Mouse (Mus musculus): ENCODE results near the gene I0C0044D17Rik.
A peak's percentile ranks its signal among the peaks of the same experiment; 100 is the strongest.

Gene I0C0044D17Rik

GRCm38 (mm10) chr4:98826701-98827100, 3.1 kb upstream of the I0C0044D17Rik start:
- no peak for DNase-seq (ENCODE audit: low spot score)

GRCm38 (mm10) chr4:98823047-98823446, 593 bp downstream of the I0C0044D17Rik start:
- DNase-seq (ENCODE audit: low spot score), result no peak

DNA sequence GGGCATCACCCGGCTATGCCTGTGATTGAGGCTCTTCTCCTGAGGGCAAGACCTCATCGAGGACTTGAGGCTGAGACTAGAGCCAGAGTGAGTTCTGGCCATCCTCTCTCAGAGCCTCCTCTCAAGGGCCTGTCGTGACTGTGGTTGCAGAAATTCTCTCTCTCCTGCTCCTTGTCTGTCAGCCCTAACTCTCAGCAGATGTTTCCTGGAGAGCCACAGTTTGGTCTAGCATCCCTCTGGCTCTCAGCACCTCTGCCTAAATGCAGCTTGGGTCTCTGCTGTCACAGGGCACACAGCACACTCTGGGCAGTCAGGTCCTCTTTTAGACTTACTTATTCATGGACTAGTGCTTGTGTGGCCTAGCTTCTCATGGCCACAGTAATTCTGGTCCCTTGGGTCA, 1.2 kb downstream of the I0C0044D17Rik start:
- no peak for DNase-seq (ENCODE audit: low spot score)

DNA sequence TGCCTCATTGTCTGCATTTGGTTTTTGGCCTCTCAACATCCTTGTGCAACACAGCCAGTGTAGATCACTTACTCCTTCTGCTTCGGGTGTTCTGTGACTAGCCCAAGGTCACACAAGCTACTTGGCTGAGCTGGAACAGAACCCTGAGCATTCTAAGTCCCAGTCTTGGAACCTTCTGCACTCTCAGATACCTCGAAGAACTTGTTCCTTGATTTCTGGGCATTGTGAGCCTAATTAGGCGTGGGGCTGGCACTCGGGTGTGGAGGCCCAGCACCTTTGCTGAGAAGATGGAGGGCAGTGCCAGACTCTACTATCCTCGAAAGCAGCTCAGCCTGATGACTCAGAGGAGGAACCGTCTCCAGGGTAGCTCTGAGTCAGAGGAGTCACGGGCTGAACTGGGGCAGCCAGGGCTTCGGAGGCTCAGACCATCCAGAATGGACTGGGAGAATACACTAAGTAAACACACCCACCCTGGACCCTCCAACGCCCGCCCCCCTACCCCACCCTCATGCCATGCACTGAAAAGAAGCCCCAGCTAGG, 4.4 kb downstream of the I0C0044D17Rik start:
- peak; percentile 29 for DNase-seq (ENCODE audit: low spot score)

DNA sequence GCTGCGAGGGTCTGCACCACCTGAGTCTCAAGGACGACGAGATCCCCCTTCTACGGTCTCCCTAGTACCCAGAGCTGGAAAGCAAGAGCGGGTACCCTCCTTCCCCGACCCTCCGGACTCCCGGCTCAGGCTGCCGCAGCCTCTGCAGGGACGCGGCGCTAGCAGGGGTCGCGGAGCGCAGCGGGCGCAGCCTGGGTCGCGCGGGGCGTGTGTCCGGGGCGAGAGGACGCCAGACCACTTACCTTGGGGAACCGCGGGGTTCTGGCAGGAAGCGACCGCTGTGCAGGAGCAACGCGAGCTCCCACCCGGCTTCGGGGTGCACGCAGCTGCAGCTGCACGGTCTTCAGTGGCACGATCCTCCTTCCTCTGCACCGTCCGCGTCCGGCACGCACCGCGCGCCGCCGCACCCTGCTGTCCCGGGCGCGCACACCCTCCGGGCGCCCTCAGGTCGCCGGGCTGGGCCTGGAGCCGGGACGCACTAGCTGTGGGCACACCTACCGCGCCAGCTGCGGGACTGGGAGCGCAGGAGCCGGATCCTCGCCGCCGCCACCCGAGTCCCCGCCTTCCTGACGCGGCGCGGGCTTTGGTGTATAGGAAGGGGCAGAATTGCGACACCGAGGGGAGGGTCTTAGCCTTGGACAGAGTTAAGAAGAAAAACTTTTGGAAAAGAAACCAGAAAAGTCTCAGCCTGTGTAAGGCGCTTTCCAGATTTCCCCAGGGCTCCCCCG, 6.3 kb downstream of the I0C0044D17Rik start, which contains the start of gene Kank4:
Gene Kank4, minus strand, starts transcription at position 354 of the 728 bp plus-strand sequence.
- peak; percentile 59 for DNase-seq (ENCODE audit: low spot score)

- no peak for DNase-seq (ENCODE audit: low spot score)
These were observed 6.8 kb downstream of the I0C0044D17Rik start for GRCm38 (mm10) chr4:98816807-98817183.

GRCm38 (mm10) chr4:98806306-98806705, 17.3 kb downstream of the I0C0044D17Rik start:
- peak; percentile 38 for DNase-seq (ENCODE audit: low spot score)

GRCm38 (mm10) chr4:98805291-98806048, 18.2 kb downstream of the I0C0044D17Rik start:
- no peak for DNase-seq (ENCODE audit: low spot score)

DNA sequence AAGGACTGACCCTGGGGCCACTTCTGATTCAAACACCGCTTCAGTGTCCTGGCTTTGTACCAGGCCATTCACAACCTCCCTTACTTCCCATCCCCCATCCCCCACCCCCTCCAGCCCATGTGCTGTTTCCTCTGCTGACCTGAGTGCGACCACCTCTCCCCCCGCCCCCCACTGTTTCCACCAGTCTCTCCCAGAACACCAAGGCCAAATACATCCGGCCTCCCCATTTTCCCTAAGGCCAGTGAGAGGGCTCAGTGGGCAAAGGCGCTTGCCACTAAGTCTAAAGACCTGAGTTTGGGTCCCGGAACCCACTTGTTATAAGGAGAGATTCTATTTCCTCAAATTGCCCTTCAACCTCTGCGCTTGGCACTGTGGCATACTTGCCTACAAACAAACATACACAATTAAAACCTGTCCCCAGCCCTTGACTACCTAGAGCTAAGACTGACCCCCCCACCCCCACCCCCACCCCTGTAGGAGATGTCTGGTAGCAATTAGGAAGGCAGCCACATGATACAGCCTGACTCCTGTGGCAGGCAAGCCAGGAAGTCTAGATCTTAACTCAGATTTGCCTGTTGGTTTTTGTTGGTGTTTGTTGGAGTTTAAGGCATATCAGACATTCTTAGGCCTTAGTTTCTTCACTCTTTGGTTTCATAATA, 19.0 kb downstream of the I0C0044D17Rik start:
- DNase-seq (ENCODE audit: low spot score), result no peak

DNA sequence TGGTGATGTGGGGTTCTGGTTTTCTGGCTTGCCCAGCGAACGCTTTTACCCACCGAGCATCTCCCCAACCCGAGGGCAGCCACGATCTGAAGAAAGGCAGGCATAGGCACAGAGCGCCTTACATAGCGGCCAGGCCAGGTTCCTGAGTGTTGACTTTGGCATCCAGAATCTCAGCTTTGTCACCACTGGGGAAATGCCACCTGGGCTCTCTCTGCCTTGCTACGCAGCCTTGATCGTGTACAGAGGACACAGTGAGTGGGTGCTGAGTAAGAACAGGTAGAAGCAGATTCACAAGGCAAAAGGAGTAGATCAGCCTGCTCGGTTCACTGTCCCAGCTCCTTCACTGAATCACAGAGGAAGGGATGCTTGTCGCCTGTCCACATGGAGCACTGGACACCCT, 21.9 kb downstream of the I0C0044D17Rik start:
- no peak for DNase-seq (ENCODE audit: low spot score)

DNA sequence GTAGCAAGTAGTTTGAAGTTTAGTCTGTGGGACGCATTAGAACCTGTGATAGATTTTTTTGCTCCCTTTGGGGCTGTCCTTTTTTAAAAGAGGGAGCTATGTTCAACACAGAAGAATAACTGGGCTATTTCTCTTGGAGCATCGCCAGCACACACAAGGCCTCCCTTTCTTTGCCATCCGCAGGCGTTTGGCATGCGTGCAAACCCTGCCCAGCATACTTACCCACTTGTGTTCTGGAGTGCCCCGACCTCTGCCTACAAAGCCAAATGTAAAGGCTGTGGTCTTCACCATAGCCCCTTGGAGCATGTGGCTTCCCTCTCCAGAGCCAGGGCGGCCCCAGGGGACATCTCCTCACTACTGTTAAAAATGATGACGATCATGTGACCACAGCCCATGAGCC, 22.8 kb downstream of the I0C0044D17Rik start:
- DNase-seq (ENCODE audit: low spot score), result no peak

DNA sequence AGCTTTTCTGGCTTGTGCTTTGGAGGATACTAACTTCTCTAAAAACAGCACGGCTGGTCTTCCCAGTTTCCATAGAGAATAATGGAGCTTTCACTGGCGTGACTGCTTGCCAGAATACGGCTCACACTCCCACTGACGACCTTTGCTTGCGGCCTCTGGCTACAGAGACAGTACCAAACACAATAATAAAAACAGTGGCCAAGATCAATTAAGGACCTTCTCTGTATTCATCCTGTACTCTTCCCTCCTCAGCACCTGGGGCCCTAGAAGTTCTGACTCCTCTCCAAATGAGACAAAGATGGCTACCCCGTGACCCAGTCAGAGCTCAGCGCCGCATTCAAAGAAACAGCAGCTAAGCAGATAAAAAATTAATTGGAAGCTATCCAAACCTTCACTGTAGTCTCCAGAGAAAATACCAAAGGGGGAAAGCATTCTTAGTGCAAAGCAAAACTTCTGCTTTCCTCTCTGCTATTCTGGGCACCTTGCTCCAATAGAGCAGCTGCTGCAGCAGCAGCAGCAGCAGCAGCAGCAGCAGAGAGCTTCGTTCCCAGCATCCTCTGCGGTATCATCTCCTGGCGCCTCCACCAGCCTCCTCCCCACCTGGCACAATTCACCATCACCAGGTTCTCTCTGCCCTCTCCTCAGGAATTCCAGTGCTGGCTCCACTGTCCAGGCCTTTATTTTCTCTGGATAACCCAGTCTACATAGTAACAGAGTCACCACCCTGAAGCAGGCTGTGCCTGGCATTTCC, 26.9 kb downstream of the I0C0044D17Rik start:
- peak; percentile 20 for DNase-seq (ENCODE audit: low spot score)

DNA sequence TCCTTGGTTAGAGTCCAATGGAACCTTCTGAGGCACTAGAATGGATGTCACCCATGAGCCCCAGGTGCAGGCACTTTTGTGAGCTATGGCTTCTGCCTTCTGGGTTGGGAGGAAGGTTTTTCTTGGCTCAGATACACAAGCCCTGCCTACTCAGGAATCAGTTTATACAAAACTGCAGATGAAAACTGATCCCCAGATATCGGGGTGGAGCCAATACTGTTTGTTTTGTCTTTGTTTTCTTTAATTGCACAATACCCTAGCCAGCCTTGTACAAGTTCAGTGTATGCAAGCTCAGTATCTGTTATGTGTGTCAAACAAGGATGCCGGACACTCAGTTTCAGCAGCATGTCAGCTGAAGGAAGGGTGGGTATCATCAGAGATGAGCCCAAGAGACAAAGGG, 28.4 kb downstream of the I0C0044D17Rik start:
- no peak for DNase-seq (ENCODE audit: low spot score)

- DNase-seq (ENCODE audit: low spot score), result no peak
These were observed 30.2 kb downstream of the I0C0044D17Rik start for GRCm38 (mm10) chr4:98793486-98793885.

GRCm38 (mm10) chr4:98790721-98791120, 32.9 kb downstream of the I0C0044D17Rik start:
- DNase-seq (ENCODE audit: low spot score), result no peak

DNA sequence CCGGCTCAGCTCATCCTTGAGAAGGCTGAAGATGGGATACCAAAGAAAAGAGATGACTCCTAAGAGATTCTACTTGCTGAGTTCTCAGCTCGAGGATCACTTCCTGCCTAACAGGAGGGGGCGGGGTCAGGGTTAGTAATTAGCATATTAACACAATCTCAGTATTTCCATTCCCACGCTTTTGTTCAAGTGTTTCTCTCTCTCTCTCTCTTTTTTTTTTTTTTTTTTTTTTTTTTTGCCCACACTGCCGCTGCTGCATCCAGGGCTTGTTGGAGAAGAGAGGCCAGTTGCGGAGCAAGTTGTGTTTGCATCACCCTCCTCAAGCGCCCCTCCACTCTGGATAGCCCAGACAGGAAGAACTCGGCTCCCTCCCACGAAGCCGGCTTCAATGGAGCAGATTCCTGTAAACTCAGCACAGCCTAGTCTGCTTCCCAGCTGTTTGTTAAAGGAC, 33.8 kb downstream of the I0C0044D17Rik start:
- no peak for DNase-seq (ENCODE audit: low spot score)

- DNase-seq (ENCODE audit: low spot score), result no peak
These were observed 34.4 kb downstream of the I0C0044D17Rik start for GRCm38 (mm10) chr4:98789133-98789765.

DNA sequence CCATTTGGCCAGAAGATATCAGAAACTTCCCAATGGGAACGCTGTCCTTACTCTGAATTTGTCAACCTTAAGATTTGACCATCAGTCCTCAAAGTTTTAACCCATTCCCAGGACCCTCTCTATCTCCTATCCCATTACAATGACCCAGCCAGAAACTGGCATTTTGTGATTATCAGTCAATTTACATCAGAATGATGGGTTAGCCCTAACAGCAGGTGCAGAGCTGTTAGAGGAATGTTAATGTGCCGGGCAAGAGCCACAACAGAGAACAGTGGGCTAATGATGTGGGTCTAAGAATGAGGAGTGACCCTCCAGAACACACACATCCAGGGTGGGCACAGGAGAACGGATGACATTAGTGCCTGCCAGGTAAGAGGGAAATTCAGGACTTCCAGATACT, 37.4 kb downstream of the I0C0044D17Rik start:
- DNase-seq (ENCODE audit: low spot score), result no peak

DNA sequence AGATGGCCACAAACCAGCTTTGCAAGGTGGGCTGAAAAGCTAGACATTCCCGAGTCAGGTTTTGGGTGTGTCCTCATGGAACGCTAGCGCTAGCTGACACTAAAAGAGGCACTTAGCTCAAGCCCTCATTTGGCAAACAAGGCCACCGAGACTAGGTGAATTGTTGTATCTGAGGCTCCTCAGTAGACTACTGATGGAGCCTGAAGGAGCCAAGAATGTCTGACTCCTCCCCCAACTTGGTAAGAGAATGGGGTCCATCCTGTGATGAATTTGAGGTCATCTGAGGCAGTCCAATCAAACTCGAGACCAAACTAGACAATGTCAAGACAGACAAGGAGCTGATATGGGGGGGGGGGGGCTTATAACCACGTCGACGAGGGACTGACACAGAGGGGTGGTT, 37.8 kb downstream of the I0C0044D17Rik start:
- DNase-seq (ENCODE audit: low spot score), result no peak

- no peak for DNase-seq (ENCODE audit: low spot score)
These were observed 45.4 kb downstream of the I0C0044D17Rik start for GRCm38 (mm10) chr4:98778219-98778618.

DNA sequence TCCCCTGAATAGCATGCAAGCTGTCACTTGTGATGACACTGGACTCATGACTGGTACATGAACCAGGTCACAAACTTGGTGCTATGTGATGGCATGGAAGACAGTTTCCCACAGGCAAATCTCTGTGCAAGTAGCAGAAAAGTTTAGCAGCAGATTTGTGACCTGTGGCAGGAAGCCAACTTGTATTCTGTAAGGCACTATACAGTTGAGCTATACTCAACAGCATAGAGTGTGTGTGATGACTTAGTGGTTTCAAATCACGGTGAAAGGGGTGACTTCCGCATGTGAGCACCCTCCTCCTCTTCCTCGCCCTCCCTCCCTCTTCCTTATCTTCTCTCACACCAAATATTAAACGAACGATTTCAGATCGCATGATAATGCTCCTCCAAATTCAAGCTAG, 46.2 kb downstream of the I0C0044D17Rik start:
- DNase-seq (ENCODE audit: low spot score), result no peak

Measured in urinary bladder, postnatal 14 days (tissue).